In genomic region chr7:67115056-67115455, GRCm38 (mm10) we compare ENCODE assay signal across 20 mouse cellular contexts.
"Had no signal": no experiment of that assay in that cellular context is flagged by ENCODE, and none has a peak within 500 bp of the region (broad histone marks: within the 10 kb centered on the region; RNA-seq: fewer than 3 reads in every experiment).

No protein-coding gene starts in this region.

- H3K4me3 ChIP-seq: midbrain, embryonic 12.5 days; midbrain, embryonic 15.5 days; neural tube, embryonic 12.5 days; neural tube, embryonic 15.5 days; stomach, embryonic 15.5 days had no signal

- DNase-seq: kidney, adult 18-20 months; kidney, adult 9 months; kidney, postnatal 14 days; kidney, postnatal 4 days; left cerebral cortex, postnatal 4 days; liver, postnatal 0 days; lung, embryonic 14.5 days; right cerebral cortex, adult 18-20 months; right cerebral cortex, postnatal 25 days; spleen, adult 18-20 months; thymus, postnatal 25 days had no signal

- H3K9me3 ChIP-seq: midbrain, embryonic 12.5 days; midbrain, embryonic 15.5 days; neural tube, embryonic 12.5 days; neural tube, embryonic 15.5 days; stomach, embryonic 15.5 days had no signal

- H3K4me1 ChIP-seq: midbrain, embryonic 12.5 days; midbrain, embryonic 15.5 days; stomach, embryonic 15.5 days had no signal

- H3K4me2 ChIP-seq: liver, embryonic 11.5 days; lung, embryonic 14.5 days; midbrain, embryonic 12.5 days; midbrain, embryonic 15.5 days; neural tube, embryonic 12.5 days; neural tube, embryonic 15.5 days; stomach, embryonic 15.5 days had no signal

- H3K9ac ChIP-seq: liver, embryonic 14.5 days; liver, postnatal 0 days; lung, embryonic 14.5 days; midbrain, embryonic 12.5 days; midbrain, embryonic 15.5 days; neural tube, embryonic 12.5 days; neural tube, embryonic 15.5 days; stomach, embryonic 15.5 days had no signal

- ATAC-seq: liver, postnatal 0 days; lung, postnatal 0 days; midbrain, embryonic 15.5 days had no signal

- H3K27me3 ChIP-seq: midbrain, embryonic 12.5 days; midbrain, embryonic 15.5 days; neural tube, embryonic 12.5 days; neural tube, embryonic 15.5 days; stomach, embryonic 15.5 days had no signal

- H3K27ac ChIP-seq: liver, embryonic 14.5 days; macrophage; midbrain, embryonic 12.5 days; midbrain, embryonic 15.5 days; neural tube, embryonic 12.5 days; neural tube, embryonic 15.5 days; stomach, embryonic 15.5 days had no signal

- H3K36me3 ChIP-seq: midbrain, embryonic 12.5 days; midbrain, embryonic 15.5 days; neural tube, embryonic 12.5 days; neural tube, embryonic 15.5 days; stomach, embryonic 15.5 days had no signal
